Mouse (Mus musculus): Measurements from ENCODE around the gene Aff1.

DNA sequence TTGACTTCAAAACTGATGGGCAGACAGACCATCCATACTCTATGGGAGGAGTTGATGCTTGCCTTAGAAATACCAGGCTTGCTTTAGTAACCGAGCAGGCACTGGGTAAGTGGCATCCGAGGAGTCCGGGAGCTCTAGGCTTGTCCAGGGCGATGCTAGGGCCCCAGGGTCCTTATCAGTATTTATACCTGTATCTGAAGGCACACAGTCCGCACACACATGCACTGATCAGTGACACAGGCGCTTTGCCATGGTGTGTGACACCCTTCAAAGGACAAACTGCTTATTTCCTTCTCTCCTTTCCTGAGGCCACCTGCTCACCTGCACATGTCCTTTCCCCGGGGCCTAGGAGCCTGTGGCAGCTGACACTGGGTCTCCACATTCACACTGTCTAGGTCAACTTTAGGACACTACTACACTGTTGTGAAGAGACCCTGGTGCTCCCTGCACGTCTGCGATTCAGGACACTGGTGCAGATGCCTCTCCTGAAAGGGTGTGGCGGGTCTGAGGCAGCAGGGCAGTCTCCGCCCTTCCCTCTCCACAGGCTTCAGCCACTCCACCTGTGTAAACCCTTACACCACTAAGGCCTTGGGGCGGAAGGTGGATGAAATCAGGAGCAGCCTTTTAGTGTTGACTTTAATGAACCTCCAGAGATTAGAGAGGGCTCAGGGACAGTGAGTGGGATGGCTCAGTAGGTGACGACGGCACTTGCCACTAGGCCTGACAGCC, 163.5 kb downstream of the Aff1 start:
- no peak for TF ChIP-seq GATA1 (IDR thresholded peaks at IDR 0.05; ENCODE audit: borderline replicate concordance, low read length)
- TF ChIP-seq FLI1 (IDR thresholded peaks at IDR 0.05; ENCODE audit: low read length) = no peak

Data from megakaryocyte, embryonic 14.5 days (primary cell).